Mouse (Mus musculus) kidney, embryonic 16.5 days (tissue): ENCODE data around the gene Chst14. TPM values are rescaled to one million over a fixed set of nuclear protein-coding genes. Genes with fewer than 3 reads are reported as not detected.
A peak's percentile ranks its signal among the peaks of the same experiment; 100 is the strongest.

Experiments used
- ATAC-seq: fragments of 200-750 bp; cut with Nextera tagmentation; 2 replicates; pipeline ENCODE4 v1.8.0; 2017; ENCODE audit warnings: moderate TSS enrichment; ENCODE audit not compliant: low FRiP score, low TSS enrichment
- H3K27ac ChIP-seq: fragments of 300-500 bp; sonication (generic); 2 replicates; pipeline ENCODE4 v1.5.1; 2014; ENCODE audit warnings: low read length
- H3K27me3 ChIP-seq: fragments of 300-500 bp; sonication (generic); 2 replicates; pipeline ENCODE4 v1.6.1; 2014; ENCODE audit warnings: low read length, control low read depth, mixed read lengths; ENCODE audit not compliant: insufficient read depth
- H3K36me3 ChIP-seq: fragments of 300-500 bp; sonication (generic); 2 replicates; pipeline ENCODE4 v1.6.1; 2014; ENCODE audit warnings: low read length, control low read depth, mixed read lengths; ENCODE audit not compliant: insufficient read depth
- H3K4me1 ChIP-seq: fragments of 300-500 bp; sonication (generic); 2 replicates; pipeline ENCODE4 v1.6.1; 2014; ENCODE audit warnings: low read length, control low read depth, mixed read lengths; ENCODE audit not compliant: insufficient read depth
- H3K4me2 ChIP-seq: fragments of 300-500 bp; sonication (generic); replicated peaks from 2 replicates; pipeline ENCODE4 v1.6.1; 2014; ENCODE audit warnings: low read depth, low read length
- H3K4me3 ChIP-seq: fragments of 300-500 bp; sonication (generic); 2 replicates; pipeline ENCODE4 v1.5.1; 2014; ENCODE audit warnings: mild to moderate bottlenecking, low read length
- H3K9ac ChIP-seq: fragments of 300-500 bp; sonication (generic); replicated peaks from 2 replicates; pipeline ENCODE4 v1.6.1; 2014; ENCODE audit warnings: low read length
- H3K9me3 ChIP-seq: fragments of 300-500 bp; sonication (generic); 2 replicates; pipeline ENCODE4 v1.6.1; 2016; ENCODE audit warnings: low read length, control low read depth
- WGBS: fragments of 180-500 bp; shearing (Covaris S2); extraction: QIAGEN DNeasy Blood & Tissue Kit; methylation state at CpG from one replicate; pipeline ENCODE4 v1.1.7; 2014; 5-methylcytosine and 5-hydroxymethylcytosine counted together
- polyA plus RNA-seq: library from polyadenylated mRNA; unstranded; fragments of >200 nt; fragmentation: Nextera tagmentation; extraction: Ambion mirVana; gene quantifications from 2 replicates; pipeline ENCODE4 v1.2.1, GENCODE M21; 2015

The Chst14 gene
- polyA plus RNA-seq, 1 experiment from 2014 or later = 26.8 TPM

- Histone ChIP-seq H3K9ac (no peak overlapping the region), H3K27me3 (peaks cover 6% of the 10 kb centered on the region; the same call in 1 of the 2 replicates), H3K9me3 (no peaks in the 10 kb centered on the region), H3K36me3 (no peaks in the 10 kb centered on the region), H3K4me2 (no peak overlapping the region), H3K4me1 (peaks cover 19% of the 10 kb centered on the region), H3K27ac (no peak overlapping the region), H3K4me3 (no peak overlapping the region)
- 75% methylated on average over 7 of the region's 7 CpGs for WGBS
- no peak for ATAC-seq
These were observed 20.7 kb upstream of the Chst14 start for GRCm38 (mm10) chr2:118905433-118906117.

GRCm38 (mm10) chr2:118906118-118906492 is 20.2 kb upstream of the Chst14 start:
- WGBS = 75% methylated on average over 5 of the region's 5 CpGs

DNA sequence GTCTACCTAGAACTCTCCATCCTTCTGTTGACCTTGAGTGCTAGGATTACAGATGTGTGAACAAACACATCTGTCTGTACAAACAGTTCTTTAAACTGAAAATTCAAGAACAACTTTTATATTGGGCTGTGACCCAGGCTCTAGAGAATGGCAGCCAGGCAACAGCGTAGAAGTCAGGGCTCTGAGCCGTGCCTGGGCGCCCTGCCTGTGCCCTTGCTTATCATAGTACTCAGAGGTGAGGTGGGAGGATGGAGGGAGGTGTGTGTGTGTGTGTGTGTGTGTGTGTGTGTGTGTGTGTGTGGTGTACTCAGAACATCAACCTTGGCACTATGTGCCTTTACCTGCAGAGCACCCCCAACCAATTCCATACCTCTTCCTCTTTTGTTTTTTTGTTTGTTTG is 18.5 kb upstream of the Chst14 start:
- H3K4me3 ChIP-seq = no peak overlapping the region
- WGBS = 78% methylated on average over 3 of the region's 3 CpGs
- peaks cover 17% of the 10 kb centered on the region; the same call in 1 of the 2 replicates for H3K4me1 ChIP-seq
- no peak for ATAC-seq
- H3K9ac ChIP-seq = no peak overlapping the region
- no peaks in the 10 kb centered on the region for H3K9me3 ChIP-seq
- H3K27me3 ChIP-seq = 0 out of 2 replicates have a peak, but pooled peaks cover 5% of the 10 kb centered on the region
- H3K36me3 ChIP-seq = no peaks in the 10 kb centered on the region
- no peak overlapping the region for H3K4me2 ChIP-seq
- no peak overlapping the region for H3K27ac ChIP-seq

More at GRCm38 (mm10) chr2:118906118-118906492, 20.2 kb upstream of the Chst14 start:
- Histone ChIP-seq H3K4me1 (peaks cover 17% of the 10 kb centered on the region; the same call in 1 of the 2 replicates), H3K27ac (no peak overlapping the region), H3K36me3 (no peaks in the 10 kb centered on the region), H3K9me3 (no peaks in the 10 kb centered on the region), H3K4me3 (no peak overlapping the region), H3K4me2 (no peak overlapping the region), H3K9ac (no peak overlapping the region), H3K27me3 (0 out of 2 replicates have a peak, but pooled peaks cover 5% of the 10 kb centered on the region)
- ATAC-seq = no peak

DNA sequence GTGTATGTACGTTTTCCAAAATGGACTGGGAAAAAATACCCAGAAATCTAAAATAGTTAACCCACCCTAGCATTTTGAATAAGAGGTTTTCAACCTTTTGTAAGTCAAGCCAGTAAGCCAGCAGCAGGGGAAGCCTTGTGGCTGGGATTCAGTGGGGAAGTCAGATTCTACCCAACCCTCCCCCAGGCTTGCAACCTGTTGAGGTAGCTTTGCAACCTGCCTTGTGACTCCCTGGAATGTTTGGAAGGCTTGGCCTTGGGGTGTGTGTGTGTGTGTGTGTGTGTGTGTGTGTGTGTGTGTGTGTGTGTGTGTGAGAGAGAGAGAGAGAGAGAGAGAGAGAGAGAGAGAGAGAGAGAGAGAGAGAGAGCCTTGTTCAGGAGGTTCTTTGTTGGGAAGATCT is 17.1 kb upstream of the Chst14 start:
- no peak overlapping the region for H3K9ac ChIP-seq
- H3K4me3 ChIP-seq = no peak overlapping the region
- H3K36me3 ChIP-seq = no peaks in the 10 kb centered on the region
- H3K27ac ChIP-seq = no peak overlapping the region
- no peak for ATAC-seq
- peaks cover 24% of the 10 kb centered on the region for H3K4me1 ChIP-seq
- no peaks in the 10 kb centered on the region for H3K9me3 ChIP-seq
- WGBS = 81% methylated on average over 1 of the region's 1 CpGs
- H3K4me2 ChIP-seq = no peak overlapping the region
- 0 out of 2 replicates have a peak, but pooled peaks cover 3% of the 10 kb centered on the region for H3K27me3 ChIP-seq

GRCm38 (mm10) chr2:118910605-118911278 is 15.6 kb upstream of the Chst14 start:
- H3K36me3 ChIP-seq = no peaks in the 10 kb centered on the region
- H3K9ac ChIP-seq = no peak overlapping the region
- H3K27me3 ChIP-seq = no peaks in the 10 kb centered on the region
- no peaks in the 10 kb centered on the region for H3K9me3 ChIP-seq
- no peak for ATAC-seq
- H3K4me1 ChIP-seq = peaks cover 25% of the 10 kb centered on the region
- no peak overlapping the region for H3K27ac ChIP-seq
- WGBS = 75% methylated on average over 7 of the region's 7 CpGs
- H3K4me2 ChIP-seq = no peak overlapping the region
- no peak overlapping the region for H3K4me3 ChIP-seq

GRCm38 (mm10) chr2:118912706-118913105 is 13.6 kb upstream of the Chst14 start:
- no peak overlapping the region for H3K9ac ChIP-seq
- ATAC-seq = no peak
- WGBS = 67% methylated on average over 8 of the region's 8 CpGs

GRCm38 (mm10) chr2:118913551-118914276 is 12.6 kb upstream of the Chst14 start:
- H3K4me2 ChIP-seq = no peak overlapping the region
- 56% methylated on average over 11 of the region's 11 CpGs for WGBS
- H3K4me1 ChIP-seq = peaks cover 20% of the 10 kb centered on the region
- H3K9ac ChIP-seq = no peak overlapping the region
- no peaks in the 10 kb centered on the region for H3K27me3 ChIP-seq
- H3K4me3 ChIP-seq = no peak overlapping the region
- no peaks in the 10 kb centered on the region for H3K9me3 ChIP-seq
- 0 out of 2 replicates have a peak, but pooled peaks have one; percentile 14 for ATAC-seq
- H3K27ac ChIP-seq = no peak overlapping the region
- peaks cover 9% of the 10 kb centered on the region; the same call in 1 of the 2 replicates for H3K36me3 ChIP-seq

More at GRCm38 (mm10) chr2:118912706-118913105, 13.6 kb upstream of the Chst14 start:
- Histone ChIP-seq H3K4me3 (no peak overlapping the region), H3K27ac (no peak overlapping the region), H3K27me3 (no peaks in the 10 kb centered on the region), H3K36me3 (peaks cover 9% of the 10 kb centered on the region; the same call in 1 of the 2 replicates), H3K9me3 (no peaks in the 10 kb centered on the region), H3K4me1 (peaks cover 25% of the 10 kb centered on the region), H3K4me2 (no peak overlapping the region)

DNA sequence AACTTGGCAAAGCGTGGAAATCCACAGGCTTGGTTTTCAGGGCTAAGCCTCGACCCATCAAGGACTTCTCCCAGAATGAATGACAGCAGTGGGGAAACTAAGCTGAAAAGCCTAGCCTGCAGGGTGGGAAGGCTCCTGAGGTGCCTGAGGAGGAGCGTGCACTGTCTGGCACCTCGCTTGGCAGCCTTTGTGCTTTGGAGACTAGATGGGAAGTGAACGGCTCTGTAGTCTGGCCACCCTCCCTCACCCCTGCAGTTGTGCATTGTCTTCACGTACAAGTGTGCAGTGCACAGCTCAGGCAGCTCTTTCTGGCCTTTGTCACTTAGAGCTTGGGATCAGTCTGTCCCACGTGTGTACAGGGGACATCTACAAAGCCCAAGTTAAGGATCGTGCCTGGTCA is 11.6 kb upstream of the Chst14 start:
- no peak overlapping the region for H3K4me3 ChIP-seq
- no peaks in the 10 kb centered on the region for H3K27me3 ChIP-seq
- H3K4me2 ChIP-seq = no peak overlapping the region
- H3K36me3 ChIP-seq = peaks cover 14% of the 10 kb centered on the region
- ATAC-seq = no peak
- 69% methylated on average over 8 of the region's 8 CpGs for WGBS
- no peak overlapping the region for H3K27ac ChIP-seq
- no peak overlapping the region for H3K9ac ChIP-seq
- H3K9me3 ChIP-seq = no peaks in the 10 kb centered on the region
- H3K4me1 ChIP-seq = peaks cover 17% of the 10 kb centered on the region

- no peak overlapping the region for H3K4me2 ChIP-seq
- 87% methylated on average over 17 of the region's 17 CpGs for WGBS
- no peaks in the 10 kb centered on the region for H3K9me3 ChIP-seq
- peaks cover 15% of the 10 kb centered on the region for H3K4me1 ChIP-seq
- H3K4me3 ChIP-seq = no peak overlapping the region
- no peaks in the 10 kb centered on the region for H3K27me3 ChIP-seq
- no peak overlapping the region for H3K27ac ChIP-seq
- no peak overlapping the region for H3K9ac ChIP-seq
- no peak for ATAC-seq
- peaks cover 16% of the 10 kb centered on the region for H3K36me3 ChIP-seq
These were observed 9.9 kb upstream of the Chst14 start for GRCm38 (mm10) chr2:118916436-118916835.
